Mouse (Mus musculus) intestine, postnatal 0 days (tissue): Measurements from ENCODE around the gene Mrps12. TPM values are rescaled to one million over a fixed set of nuclear protein-coding genes. Genes with fewer than 3 reads are reported as not detected.

Source experiments
- ATAC-seq: fragments of 200-750 bp; cut with Nextera tagmentation; 2 replicates; pipeline ENCODE4 v1.8.0; 2017; ENCODE audit warnings: mild to moderate bottlenecking, moderate TSS enrichment, moderate library complexity
- H3K27ac ChIP-seq: fragments of 300-500 bp; sonication (generic); 2 replicates; pipeline ENCODE4 v1.5.1; 2014; ENCODE audit warnings: mild to moderate bottlenecking, low read depth, low read length, moderate library complexity
- H3K27me3 ChIP-seq: fragments of 300-500 bp; sonication (generic); replicated peaks from 2 replicates; pipeline ENCODE4 v1.6.1; 2014; ENCODE audit warnings: low read length, mixed read lengths; ENCODE audit not compliant: control insufficient read depth, insufficient read depth
- H3K36me3 ChIP-seq: fragments of 300-500 bp; sonication (generic); 2 replicates; pipeline ENCODE4 v1.6.1; 2014; ENCODE audit warnings: mild to moderate bottlenecking, moderate library complexity; ENCODE audit not compliant: control insufficient read depth, insufficient read depth
- H3K4me1 ChIP-seq: fragments of 300-500 bp; sonication (generic); replicated peaks from 2 replicates; pipeline ENCODE4 v1.6.1; 2014; ENCODE audit warnings: antibody characterized with exemption, low read length, mixed read lengths; ENCODE audit not compliant: control insufficient read depth, insufficient read depth
- H3K4me2 ChIP-seq: fragments of 300-500 bp; sonication (generic); replicated peaks from 2 replicates; pipeline ENCODE4 v1.6.1; 2014; ENCODE audit warnings: low read depth, mild to moderate bottlenecking, moderate library complexity
- H3K4me3 ChIP-seq: fragments of 300-500 bp; sonication (generic); 2 replicates; pipeline ENCODE4 v1.5.1; 2014; ENCODE audit warnings: low read depth, low read length
- H3K9ac ChIP-seq: fragments of 300-500 bp; sonication (generic); 2 replicates; pipeline ENCODE4 v1.6.1; 2014; ENCODE audit warnings: mild to moderate bottlenecking, low read depth, low read length
- H3K9me3 ChIP-seq: fragments of 300-500 bp; sonication (generic); 2 replicates; pipeline ENCODE4 v1.6.1; 2016; ENCODE audit warnings: mixed run types; ENCODE audit not compliant: control insufficient read depth
- CTCF ChIP-seq: sonication (generic); IDR thresholded peaks from 2 replicates; pipeline ENCODE4 v1.5.1; 2016; ENCODE audit warnings: low read depth, mild to moderate bottlenecking, control low read depth, antibody characterized with exemption, moderate library complexity
- WGBS: fragments of 180-500 bp; shearing (Covaris S2); extraction: QIAGEN DNeasy Blood & Tissue Kit; methylation state at CpG from one replicate; pipeline ENCODE4 v1.1.7; 2014; 5-methylcytosine and 5-hydroxymethylcytosine counted together
- polyA plus RNA-seq: library from polyadenylated mRNA; unstranded; fragments of >200 nt; fragmentation: Nextera tagmentation; extraction: Ambion mirVana; gene quantifications from 2 replicates; pipeline ENCODE4 v1.2.1, GENCODE M21; 2015

The Mrps12 gene
- polyA plus RNA-seq, 1 experiment from 2014 or later: 98.7 TPM

DNA sequence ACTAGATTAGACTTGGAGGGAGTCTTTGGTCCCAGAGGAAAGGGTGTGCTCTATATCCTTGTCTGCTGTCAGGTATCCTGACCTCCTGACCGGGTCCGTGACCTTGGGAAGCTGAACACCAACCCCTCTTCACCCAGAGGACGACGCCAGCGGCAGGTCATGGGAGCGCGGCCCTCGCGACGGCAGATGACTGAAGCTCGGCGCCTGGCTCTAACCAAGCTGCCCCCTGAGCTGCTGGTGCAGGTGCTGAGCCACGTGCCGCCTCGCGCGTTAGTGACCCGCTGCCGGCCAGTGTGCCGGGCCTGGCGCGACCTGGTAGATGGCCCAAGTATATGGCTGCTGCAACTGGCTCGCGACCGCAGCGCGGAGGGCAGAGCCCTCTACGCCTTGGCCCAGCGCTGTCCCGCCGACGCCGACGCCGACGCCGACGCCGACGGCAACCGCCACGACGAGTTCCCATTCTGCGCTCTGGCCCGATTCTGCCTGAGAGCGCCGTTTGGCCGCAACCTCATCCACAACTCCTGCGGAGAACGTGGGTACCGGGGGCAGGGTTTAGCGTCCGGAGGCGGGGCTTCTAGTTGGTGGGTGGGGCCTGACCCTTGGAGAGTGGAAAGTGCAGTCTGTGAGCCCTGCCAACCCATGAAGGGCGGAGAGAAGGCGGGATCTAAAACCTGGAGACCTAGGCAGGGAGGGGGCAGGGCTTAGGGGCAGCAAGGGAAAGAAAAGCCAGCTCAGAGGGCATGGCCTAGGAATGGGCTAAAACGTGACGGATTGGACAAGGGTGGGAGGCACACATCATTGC is 9.1 kb downstream of the Mrps12 start:
- Histone ChIP-seq H3K9ac (peak overlapping the region; percentile 31; the same call in 1 of the 2 replicates), H3K4me3 (peak overlapping the region; percentile 38), H3K4me2 (peak overlapping the region; percentile 77), H3K9me3 (0 out of 2 replicates have a peak, but pooled peaks cover 5% of the 10 kb centered on the region), H3K27ac (no peak overlapping the region), H3K36me3 (no peaks in the 10 kb centered on the region), H3K4me1 (0 out of 2 replicates have a peak, but pooled peaks cover 3% of the 10 kb centered on the region), H3K27me3 (no peaks in the 10 kb centered on the region)
- WGBS: 4% methylated on average over 58 of the region's 58 CpGs
- TF ChIP-seq CTCF: no peak
- ATAC-seq: peak; percentile 76

DNA sequence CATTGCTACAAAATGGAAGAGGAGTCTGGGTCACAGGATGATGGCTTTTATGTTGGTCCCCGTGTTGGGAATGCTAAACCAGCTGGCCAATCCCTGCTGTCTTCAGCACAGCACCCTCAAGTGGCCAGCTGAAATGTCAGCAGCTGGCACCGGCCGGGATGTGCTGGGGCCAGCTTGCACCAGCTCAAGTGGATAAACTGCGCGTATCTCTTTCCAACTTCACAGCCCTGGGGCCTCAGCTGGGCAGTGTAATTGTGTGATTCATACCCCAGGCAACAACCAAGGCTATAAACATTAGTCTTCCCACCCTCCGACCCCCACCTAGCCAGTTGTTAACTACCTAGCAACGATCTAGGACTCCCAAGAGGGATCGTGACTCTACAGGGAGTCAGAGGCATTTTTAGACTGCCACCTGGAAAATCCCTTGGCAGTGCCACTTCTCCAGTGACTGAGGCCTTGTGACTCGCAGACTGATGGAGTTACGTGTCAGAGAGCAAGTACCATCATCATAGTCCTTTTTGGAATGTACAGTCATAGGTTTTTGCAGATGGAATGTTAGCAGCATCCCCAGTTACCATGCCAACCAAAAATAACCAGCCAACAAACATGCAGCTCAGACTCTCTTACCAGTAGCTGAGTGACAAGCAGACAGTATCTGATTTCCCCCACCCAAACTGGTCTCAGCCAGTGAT is 13.8 kb downstream of the Mrps12 start:
- H3K27ac ChIP-seq: no peak overlapping the region
- no peak overlapping the region for H3K4me2 ChIP-seq
- TF ChIP-seq CTCF: peak; percentile 58
- no peak overlapping the region for H3K9ac ChIP-seq
- ATAC-seq: no peak
- H3K4me1 ChIP-seq: 0 out of 2 replicates have a peak, but pooled peaks cover under 1% of the 10 kb centered on the region
- 0 out of 2 replicates have a peak, but pooled peaks cover 5% of the 10 kb centered on the region for H3K9me3 ChIP-seq
- no peaks in the 10 kb centered on the region for H3K27me3 ChIP-seq
- no peaks in the 10 kb centered on the region for H3K36me3 ChIP-seq
- WGBS: 59% methylated on average over 10 of the region's 10 CpGs
- no peak overlapping the region for H3K4me3 ChIP-seq

DNA sequence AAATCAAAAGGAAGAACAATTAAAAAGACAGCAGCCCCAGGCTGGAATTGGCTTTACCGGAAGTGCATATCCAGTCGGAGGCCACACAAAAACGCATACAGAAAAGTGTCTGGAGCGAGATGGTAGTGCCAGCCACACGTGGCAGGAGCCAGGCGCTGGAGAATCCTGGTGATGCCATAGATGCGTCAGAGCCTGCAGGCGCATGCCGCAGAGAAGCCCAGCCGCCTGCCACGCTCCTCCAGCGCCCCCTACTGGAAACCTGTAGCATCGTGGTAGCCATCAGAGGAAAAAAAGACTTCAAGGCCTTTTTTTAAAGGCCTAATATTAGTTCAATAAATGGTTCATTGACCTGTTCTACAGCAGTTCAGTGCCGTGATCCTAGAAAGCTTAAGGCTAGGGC is 15.0 kb downstream of the Mrps12 start:
- 9% methylated on average over 14 of the region's 14 CpGs for WGBS
- Histone ChIP-seq H3K27me3 (no peaks in the 10 kb centered on the region), H3K36me3 (no peaks in the 10 kb centered on the region), H3K9ac (no peak overlapping the region), H3K4me2 (no peak overlapping the region), H3K9me3 (0 out of 2 replicates have a peak, but pooled peaks cover 5% of the 10 kb centered on the region), H3K4me1 (no peaks in the 10 kb centered on the region), H3K4me3 (no peak overlapping the region), H3K27ac (no peak overlapping the region)
- 0 out of 2 replicates have a peak, but pooled peaks have one; percentile 48 for ATAC-seq
- peak; percentile 95 for TF ChIP-seq CTCF

DNA sequence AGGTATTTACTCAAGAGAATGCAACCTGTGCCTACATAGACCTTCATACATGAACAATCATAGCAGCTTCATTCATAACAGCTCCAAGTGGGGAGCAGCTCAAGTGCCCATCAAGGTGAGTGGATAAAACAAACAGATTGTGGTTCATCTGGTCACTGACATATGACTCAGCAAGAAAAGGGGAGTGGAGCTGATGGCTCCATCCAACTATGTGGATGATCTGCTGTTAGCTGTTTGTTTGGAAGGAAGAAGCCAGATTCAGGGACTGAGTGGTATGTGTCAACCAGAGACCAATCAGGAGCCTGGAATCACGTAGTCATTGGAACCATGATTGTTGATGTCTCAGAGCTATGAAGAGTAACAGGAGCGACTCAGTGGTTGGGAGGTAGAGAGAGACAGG is 17.0 kb downstream of the Mrps12 start:
- no peak for ATAC-seq
- 90% methylated on average over 2 of the region's 2 CpGs for whole genome bisulfite sequencing

DNA sequence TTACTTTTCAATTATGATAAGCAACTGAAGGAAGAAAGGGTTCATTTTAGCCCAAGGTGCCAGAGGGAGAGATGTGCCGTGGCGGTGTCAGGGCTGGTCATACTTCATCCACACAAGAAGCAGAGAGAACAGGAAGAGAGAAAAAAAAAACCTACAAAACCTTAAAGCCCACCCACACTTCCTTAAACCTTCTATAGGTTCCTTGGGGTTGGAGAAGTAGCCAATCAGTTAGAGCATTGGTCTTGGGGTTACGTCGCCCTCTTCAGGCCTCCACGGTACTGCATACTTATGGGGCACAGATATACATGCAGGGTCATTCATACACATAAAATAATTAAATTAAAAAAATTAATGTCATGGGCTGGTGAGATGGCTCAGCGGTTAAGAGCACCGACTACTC is 19.5 kb downstream of the Mrps12 start:
- peak; percentile 39 for TF ChIP-seq CTCF
- WGBS: 94% methylated on average over 7 of the region's 7 CpGs
- Histone ChIP-seq H3K36me3 (no peaks in the 10 kb centered on the region), H3K27ac (no peak overlapping the region), H3K4me1 (no peaks in the 10 kb centered on the region), H3K27me3 (no peaks in the 10 kb centered on the region), H3K4me2 (no peak overlapping the region), H3K9me3 (no peaks in the 10 kb centered on the region), H3K9ac (no peak overlapping the region), H3K4me3 (no peak overlapping the region)
- ATAC-seq: no peak

More for the DNA sequence above, 17.0 kb downstream of the Mrps12 start:
- no peaks in the 10 kb centered on the region for H3K4me1 ChIP-seq
- no peaks in the 10 kb centered on the region for H3K9me3 ChIP-seq
- H3K27ac ChIP-seq: no peak overlapping the region
- H3K4me2 ChIP-seq: no peak overlapping the region
- H3K27me3 ChIP-seq: no peaks in the 10 kb centered on the region
- H3K9ac ChIP-seq: no peak overlapping the region
- no peaks in the 10 kb centered on the region for H3K36me3 ChIP-seq
- TF ChIP-seq CTCF: no peak
- H3K4me3 ChIP-seq: no peak overlapping the region

DNA sequence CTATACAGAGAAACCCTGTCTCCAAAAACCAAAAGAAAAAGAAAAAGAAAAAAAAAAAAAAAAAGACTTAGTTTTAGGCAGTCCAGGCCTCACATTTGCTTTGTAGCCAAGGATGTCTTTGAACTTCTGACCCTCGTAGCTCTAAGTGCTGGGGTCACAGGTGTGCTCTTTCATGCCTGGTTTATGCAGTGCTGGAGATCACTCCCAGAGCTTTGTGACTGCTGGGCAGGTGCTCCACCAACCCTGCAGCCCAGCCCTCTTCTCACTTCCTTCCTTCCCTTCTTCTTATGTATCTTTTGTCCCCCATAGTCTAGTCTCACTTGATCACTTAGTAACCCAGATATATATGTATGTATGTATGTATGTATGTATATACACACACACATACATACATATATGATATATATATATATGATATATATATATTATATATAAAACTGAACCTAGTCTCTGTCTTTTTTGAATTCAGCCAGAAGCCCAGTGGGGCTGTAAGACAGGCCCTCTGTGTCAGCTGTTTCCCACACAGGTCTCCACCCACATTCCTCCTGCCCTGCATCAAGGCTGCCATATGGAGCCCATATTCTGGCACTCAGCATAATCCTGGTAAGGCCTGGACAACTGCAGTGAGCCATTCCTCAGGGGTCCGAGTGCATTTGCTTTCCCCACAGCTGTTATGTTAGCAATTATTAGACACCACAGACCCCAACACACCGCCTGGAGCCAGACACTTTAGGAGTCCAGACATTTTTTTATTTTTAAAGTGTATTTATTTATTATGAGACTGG is 20.7 kb downstream of the Mrps12 start:
- no peaks in the 10 kb centered on the region for H3K4me1 ChIP-seq
- H3K27ac ChIP-seq: no peak overlapping the region
- no peaks in the 10 kb centered on the region for H3K27me3 ChIP-seq
- no peak overlapping the region for H3K9ac ChIP-seq
- WGBS: 84% methylated on average over 3 of the region's 3 CpGs
- no peak for TF ChIP-seq CTCF
- H3K36me3 ChIP-seq: no peaks in the 10 kb centered on the region
- H3K9me3 ChIP-seq: no peaks in the 10 kb centered on the region
- H3K4me3 ChIP-seq: no peak overlapping the region
- ATAC-seq: no peak
- no peak overlapping the region for H3K4me2 ChIP-seq
